Mouse (Mus musculus): ENCODE measurements around the gene Tmem174. TPM values are rescaled to one million over a fixed set of nuclear protein-coding genes. Genes with fewer than 3 reads are reported as not detected.

The Tmem174 gene
- total RNA-seq, 2 experiments from 2014 or later: not detected

- no peak for DNase-seq (ENCODE audit: low spot score in 2 of 2)
Observed at GRCm38 (mm10) chr13:98586817-98587575, 50.2 kb downstream of the Tmem174 start.

Other genes starting within 250 kb of the Tmem174 start
- not detected for gene Gm10320, start 145.4 kb downstream of the Tmem174 start, total RNA-seq (2021)
- gene Tmem171, start 57.4 kb upstream of the Tmem174 start, total RNA-seq (2021): under 1 TPM in 1 of 2 experiments, not detected in 1; 0.58 TPM
- 10 to 100 TPM; 36.1 to 36.8 TPM for gene Fcho2, start 178.0 kb upstream of the Tmem174 start, total RNA-seq (2021)

Data from layer of hippocampus, postnatal 14 days (tissue).